Mouse (Mus musculus): ENCODE measurements around the gene Cops7b.

The Cops7b gene

GRCm38 (mm10) chr1:86657071-86657470, 74.4 kb downstream of the Cops7b start:
- DNase-seq (ENCODE audit: low spot score), result no peak

Measured in left cerebral cortex, adult 11 months (tissue).